Mouse (Mus musculus): Measurements from ENCODE around the gene Lrrc38. TPM values are rescaled to one million over a fixed set of nuclear protein-coding genes. Genes with fewer than 3 reads are reported as not detected.

The Lrrc38 gene
- polyA plus RNA-seq, 1 experiment: not detected

DNA sequence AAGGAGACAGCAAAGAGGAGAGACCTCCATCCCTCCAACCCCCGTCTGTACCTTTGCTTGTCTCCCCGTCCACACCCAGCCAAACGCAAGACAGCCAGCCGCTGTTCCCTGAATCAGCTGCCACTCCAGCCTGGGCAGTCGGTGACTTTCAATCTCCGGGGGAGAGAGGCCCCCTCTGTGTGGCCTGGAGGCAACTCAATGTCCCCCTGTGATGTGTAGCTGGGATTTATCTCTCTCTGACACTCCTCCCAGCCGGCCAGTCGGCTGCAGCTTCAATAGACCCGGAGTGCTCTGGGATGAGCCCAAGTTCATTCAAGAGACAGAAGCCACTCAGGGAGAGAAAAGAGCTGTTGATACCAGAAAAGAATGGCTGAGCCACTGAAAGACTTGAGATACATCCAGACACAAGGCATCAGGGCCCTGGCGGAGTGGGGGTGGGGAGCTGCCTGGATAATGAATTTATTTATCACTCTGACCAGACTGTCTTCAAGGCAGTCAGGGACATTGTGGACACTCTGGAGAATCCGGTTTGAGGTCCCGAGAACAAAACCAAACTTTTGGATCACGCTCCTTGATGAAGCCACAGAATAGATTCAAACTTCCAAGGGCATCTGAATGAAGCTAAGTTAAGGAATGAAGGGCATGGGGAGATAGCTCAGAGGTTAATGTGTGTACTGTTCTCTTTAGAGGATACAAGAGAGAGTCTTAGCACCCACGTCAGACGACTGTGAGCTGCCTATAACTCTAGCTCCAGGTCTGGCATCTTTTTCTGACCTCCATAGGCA, 30.6 kb downstream of the Lrrc38 start:
- no peak overlapping the region for H3K4me3 ChIP-seq (ENCODE audit: insufficient read depth, poor library complexity, severe bottlenecking)
- peaks cover 24% of the 10 kb centered on the region for H3K27me3 ChIP-seq (ENCODE audit: control insufficient read depth, insufficient read depth, insufficient read length)
- H3K36me3 ChIP-seq (ENCODE audit: control insufficient read depth, insufficient read depth): no peaks in the 10 kb centered on the region
- no peak overlapping the region for H3ac ChIP-seq (ENCODE audit: control insufficient read depth, insufficient read length, low read depth)
- H3K79me2 ChIP-seq (ENCODE audit: control insufficient read depth, insufficient read depth): no peaks in the 10 kb centered on the region
- TF ChIP-seq MYOG (IDR thresholded peaks at IDR 0.05; ENCODE audit: control insufficient read depth, extremely low read depth, insufficient read length) (no peak), MAX (IDR thresholded peaks at IDR 0.05) (no peak), CTCF (IDR thresholded peaks at IDR 0.05; ENCODE audit: control insufficient read depth, insufficient read depth, insufficient read length) (no peak), USF1 (IDR thresholded peaks at IDR 0.05; ENCODE audit: low read depth) (no peak), MYOD1 (IDR thresholded peaks at IDR 0.05; ENCODE audit: control insufficient read depth, insufficient read length, low read depth) (no peak), CEBPB (IDR thresholded peaks at IDR 0.05; ENCODE audit: low read depth) (no peak), FOSL1 (IDR thresholded peaks at IDR 0.05; ENCODE audit: insufficient read depth, low read length, poor library complexity, severe bottlenecking) (no peak)
- no peaks in the 10 kb centered on the region for H3K79me3 ChIP-seq (ENCODE audit: low read depth)

GRCm38 (mm10) chr4:143380716-143381004, 31.1 kb downstream of the Lrrc38 start:
- no peaks in the 10 kb centered on the region for H3K79me2 ChIP-seq (ENCODE audit: control insufficient read depth, insufficient read depth)
- H3K4me3 ChIP-seq (ENCODE audit: insufficient read depth, poor library complexity, severe bottlenecking): no peak overlapping the region
- TF ChIP-seq MYOG (IDR thresholded peaks at IDR 0.05; ENCODE audit: control insufficient read depth, extremely low read depth, insufficient read length) (no peak), MAX (IDR thresholded peaks at IDR 0.05) (no peak), CEBPB (IDR thresholded peaks at IDR 0.05; ENCODE audit: low read depth) (no peak)
- no peaks in the 10 kb centered on the region for H3K36me3 ChIP-seq (ENCODE audit: control insufficient read depth, insufficient read depth)
- H3K27me3 ChIP-seq (ENCODE audit: control insufficient read depth, insufficient read depth, insufficient read length): peaks cover 24% of the 10 kb centered on the region
- no peaks in the 10 kb centered on the region for H3K79me3 ChIP-seq (ENCODE audit: low read depth)
- H3ac ChIP-seq (ENCODE audit: control insufficient read depth, insufficient read length, low read depth): no peak overlapping the region

DNA sequence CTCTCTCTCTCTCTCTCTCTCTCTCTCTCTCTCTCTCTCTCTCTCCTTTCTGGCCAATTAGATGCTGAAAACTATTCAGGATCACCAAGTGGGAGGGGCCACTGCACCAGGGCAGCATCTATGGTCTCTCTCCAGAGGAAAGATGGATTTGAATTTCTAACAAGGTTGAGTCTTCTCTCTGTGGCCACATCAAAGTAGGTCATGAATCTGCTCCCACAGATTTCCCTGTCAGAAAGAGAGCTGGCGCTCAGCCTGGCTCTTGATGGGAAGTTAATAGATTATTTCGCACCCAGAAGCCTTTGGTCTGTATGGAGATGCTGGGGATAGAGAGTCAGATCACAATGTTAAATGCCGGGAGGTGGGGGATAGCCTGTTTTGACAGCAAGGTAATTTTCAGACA, 32.6 kb downstream of the Lrrc38 start:
- Histone ChIP-seq H3K4me3 (ENCODE audit: insufficient read depth, poor library complexity, severe bottlenecking) (no peak overlapping the region), H3K27me3 (ENCODE audit: control insufficient read depth, insufficient read depth, insufficient read length) (peaks cover 22% of the 10 kb centered on the region), H3K79me2 (ENCODE audit: control insufficient read depth, insufficient read depth) (no peaks in the 10 kb centered on the region), H3K36me3 (ENCODE audit: control insufficient read depth, insufficient read depth) (no peaks in the 10 kb centered on the region), H3K79me3 (ENCODE audit: low read depth) (no peaks in the 10 kb centered on the region), H3ac (ENCODE audit: control insufficient read depth, insufficient read length, low read depth) (no peak overlapping the region)
- TF ChIP-seq MAX (IDR thresholded peaks at IDR 0.05) (no peak), USF1 (IDR thresholded peaks at IDR 0.05; ENCODE audit: low read depth) (no peak), CTCF (IDR thresholded peaks at IDR 0.05; ENCODE audit: control insufficient read depth, insufficient read depth, insufficient read length) (no peak), MYOG (IDR thresholded peaks at IDR 0.05; ENCODE audit: control insufficient read depth, extremely low read depth, insufficient read length) (no peak), FOSL1 (IDR thresholded peaks at IDR 0.05; ENCODE audit: insufficient read depth, low read length, poor library complexity, severe bottlenecking) (no peak), CEBPB (IDR thresholded peaks at IDR 0.05; ENCODE audit: low read depth) (no peak), MYOD1 (IDR thresholded peaks at IDR 0.05; ENCODE audit: control insufficient read depth, insufficient read length, low read depth) (no peak)

GRCm38 (mm10) chr4:143383646-143384045, 34.1 kb downstream of the Lrrc38 start:
- Histone ChIP-seq H3K4me3 (ENCODE audit: insufficient read depth, poor library complexity, severe bottlenecking) (no peak overlapping the region), H3K79me3 (ENCODE audit: low read depth) (no peaks in the 10 kb centered on the region), H3K79me2 (ENCODE audit: control insufficient read depth, insufficient read depth) (no peaks in the 10 kb centered on the region), H3ac (ENCODE audit: control insufficient read depth, insufficient read length, low read depth) (no peak overlapping the region), H3K27me3 (ENCODE audit: control insufficient read depth, insufficient read depth, insufficient read length) (peaks cover 15% of the 10 kb centered on the region), H3K36me3 (ENCODE audit: control insufficient read depth, insufficient read depth) (no peaks in the 10 kb centered on the region)
- TF ChIP-seq USF1 (IDR thresholded peaks at IDR 0.05; ENCODE audit: low read depth) (no peak), MYOD1 (IDR thresholded peaks at IDR 0.05; ENCODE audit: control insufficient read depth, insufficient read length, low read depth) (no peak), CTCF (IDR thresholded peaks at IDR 0.05; ENCODE audit: control insufficient read depth, insufficient read depth, insufficient read length) (no peak), CEBPB (IDR thresholded peaks at IDR 0.05; ENCODE audit: low read depth) (no peak), FOSL1 (IDR thresholded peaks at IDR 0.05; ENCODE audit: insufficient read depth, low read length, poor library complexity, severe bottlenecking) (no peak), MYOG (IDR thresholded peaks at IDR 0.05; ENCODE audit: control insufficient read depth, extremely low read depth, insufficient read length) (no peak), MAX (IDR thresholded peaks at IDR 0.05) (no peak)

DNA sequence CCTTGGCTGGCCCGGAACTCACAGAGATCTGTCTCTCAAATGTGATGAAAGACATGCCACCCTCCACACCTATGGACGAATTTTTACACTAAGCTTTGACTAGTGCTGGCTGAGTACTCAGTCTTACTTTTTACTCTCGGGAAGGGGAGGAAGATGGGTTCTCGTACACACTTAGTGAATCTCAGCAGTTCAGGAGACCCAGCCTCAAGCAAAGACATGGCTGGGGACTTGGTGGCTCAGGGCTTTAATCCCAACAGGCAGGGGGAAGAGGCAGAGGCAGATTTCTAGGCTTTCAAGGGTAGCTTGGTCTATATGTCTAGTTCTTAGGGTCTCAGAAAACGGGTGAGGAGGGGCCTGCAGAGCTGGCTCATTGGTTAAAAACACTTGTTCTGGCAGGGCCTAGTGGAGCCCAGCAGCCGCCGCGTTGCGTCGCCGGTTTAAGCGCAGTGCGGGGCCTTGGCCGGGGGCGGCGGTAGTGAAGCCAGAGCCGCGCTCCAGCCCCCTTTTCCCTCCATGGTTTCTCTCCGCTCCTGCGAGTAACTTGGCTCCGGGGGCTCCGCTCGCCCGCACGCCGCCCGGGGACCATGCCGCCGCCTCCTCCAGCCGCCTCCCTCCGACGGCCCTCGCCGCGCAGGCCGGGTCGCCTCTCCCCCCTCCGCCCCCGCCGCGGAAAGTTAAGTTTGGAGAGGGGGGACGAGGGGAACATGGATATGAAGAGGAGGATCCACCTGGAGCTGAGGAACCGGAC, 39.6 kb downstream of the Lrrc38 start:
- Histone ChIP-seq H3K4me3 (ENCODE audit: insufficient read depth, poor library complexity, severe bottlenecking) (no peak overlapping the region), H3K36me3 (ENCODE audit: control insufficient read depth, insufficient read depth) (no peaks in the 10 kb centered on the region)
- no peak for TF ChIP-seq MYOD1 (IDR thresholded peaks at IDR 0.05; ENCODE audit: control insufficient read depth, insufficient read length, low read depth)
- TF ChIP-seq CTCF (IDR thresholded peaks at IDR 0.05; ENCODE audit: control insufficient read depth, insufficient read depth, insufficient read length): no peak
- TF ChIP-seq FOSL1 (IDR thresholded peaks at IDR 0.05; ENCODE audit: insufficient read depth, low read length, poor library complexity, severe bottlenecking): no peak
- TF ChIP-seq CEBPB (IDR thresholded peaks at IDR 0.05; ENCODE audit: low read depth): no peak
- no peak for TF ChIP-seq USF1 (IDR thresholded peaks at IDR 0.05; ENCODE audit: low read depth)
- TF ChIP-seq MYOG (IDR thresholded peaks at IDR 0.05; ENCODE audit: control insufficient read depth, extremely low read depth, insufficient read length): no peak
- TF ChIP-seq MAX (IDR thresholded peaks at IDR 0.05): no peak

More for the DNA sequence above, 39.6 kb downstream of the Lrrc38 start:
- no peak overlapping the region for H3ac ChIP-seq (ENCODE audit: control insufficient read depth, insufficient read length, low read depth)
- no peaks in the 10 kb centered on the region for H3K27me3 ChIP-seq (ENCODE audit: control insufficient read depth, insufficient read depth, insufficient read length)
- no peaks in the 10 kb centered on the region for H3K79me3 ChIP-seq (ENCODE audit: low read depth)
- no peaks in the 10 kb centered on the region for H3K79me2 ChIP-seq (ENCODE audit: control insufficient read depth, insufficient read depth)
